Mouse (Mus musculus) layer of hippocampus, adult 2 months (tissue): Measurements from ENCODE around the gene Uhrf1. TPM values are rescaled to one million over a fixed set of nuclear protein-coding genes. Genes with fewer than 3 reads are reported as not detected.

ENCODE experiments used
- DNase-seq, 2 experiments: peaks; one replicate each; pipeline ENCODE4 v3.0.0; 2022; ENCODE audit warnings: low spot score in 2 of 2
- H3K27ac ChIP-seq: fragments of 200-600 bp; 2 replicates; pipeline ENCODE4 v1.8.1; 2022
- H3K4me3 ChIP-seq: fragments of 200-600 bp; 2 replicates; pipeline ENCODE4 v1.8.1; 2022; ENCODE audit warnings: mild to moderate bottlenecking
- CTCF ChIP-seq: fragments of 200-600 bp; conservative IDR thresholded peaks from 2 replicates; pipeline ENCODE4 v1.8.1; 2022; ENCODE audit warnings: antibody characterized with exemption, mild to moderate bottlenecking, moderate library complexity
- total RNA-seq, 2 experiments: library from RNA; stranded (reverse); gene quantifications; 2 replicates each; pipeline ENCODE4 v1.2.3; 2021

The Uhrf1 gene
- total RNA-seq, 2 experiments from 2014 or later: 1.7 to 2.1 TPM

GRCm38 (mm10) chr17:56343466-56343865, 40.3 kb downstream of the Uhrf1 start:
- no peak overlapping the region for H3K4me3 ChIP-seq
- DNase-seq: no peak
- H3K27ac ChIP-seq: no peak overlapping the region
- no peak for TF ChIP-seq CTCF

- Histone ChIP-seq H3K4me3 (no peak overlapping the region), H3K27ac (no peak overlapping the region)
- DNase-seq: no peak
- no peak for TF ChIP-seq CTCF
Observed at GRCm38 (mm10) chr17:56345364-56345763, 42.2 kb downstream of the Uhrf1 start.

GRCm38 (mm10) chr17:56348128-56348527, 45.0 kb downstream of the Uhrf1 start:
- Histone ChIP-seq H3K4me3 (no peak overlapping the region), H3K27ac (no peak overlapping the region)
- DNase-seq: no peak
- no peak for TF ChIP-seq CTCF

DNA sequence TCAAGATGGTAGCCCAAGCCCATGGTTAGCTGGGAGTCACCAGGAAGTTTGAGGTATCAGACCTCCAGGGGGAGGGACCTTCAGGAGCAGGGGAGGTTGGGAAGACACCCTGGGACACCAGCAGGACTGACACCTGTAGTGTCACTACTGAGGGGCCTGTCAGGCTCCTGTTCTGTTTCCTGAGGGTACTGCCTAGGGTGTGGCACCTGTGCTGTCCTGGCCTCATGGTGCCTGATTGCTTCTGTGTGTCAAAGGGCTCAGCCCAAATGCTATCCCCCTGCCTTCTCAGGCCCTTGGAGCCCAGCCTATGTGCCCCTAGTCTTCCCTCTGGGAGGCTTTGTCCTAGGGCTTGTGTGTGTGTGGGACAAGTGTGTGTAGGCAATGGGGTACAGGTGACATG, 45.5 kb downstream of the Uhrf1 start:
- no peak overlapping the region for H3K27ac ChIP-seq
- no peak for TF ChIP-seq CTCF
- no peak for DNase-seq
- H3K4me3 ChIP-seq: no peak overlapping the region

DNA sequence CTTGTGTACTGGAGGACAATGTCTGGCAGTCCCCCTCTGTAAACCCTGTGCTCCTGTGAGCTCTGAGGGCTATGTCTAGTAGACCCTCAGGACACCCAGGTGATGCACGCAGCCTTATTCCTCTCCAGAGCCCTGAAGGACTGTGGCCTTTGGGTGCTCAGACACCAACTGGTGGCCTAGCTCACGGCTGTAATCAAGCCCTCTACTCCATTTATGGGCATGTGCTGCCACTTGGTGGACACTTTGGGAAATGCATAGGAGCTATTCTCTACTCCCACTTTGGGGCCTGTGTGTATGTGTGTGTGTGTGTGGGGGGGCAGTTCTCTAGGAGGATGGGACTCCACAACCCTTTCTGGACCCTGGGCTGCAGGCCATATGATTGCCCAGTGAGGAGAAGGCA, 47.6 kb downstream of the Uhrf1 start:
- DNase-seq: peak; percentile 56 to 87
- H3K4me3 ChIP-seq: no peak overlapping the region
- H3K27ac ChIP-seq: no peak overlapping the region
- TF ChIP-seq CTCF: peak; percentile 91

DNA sequence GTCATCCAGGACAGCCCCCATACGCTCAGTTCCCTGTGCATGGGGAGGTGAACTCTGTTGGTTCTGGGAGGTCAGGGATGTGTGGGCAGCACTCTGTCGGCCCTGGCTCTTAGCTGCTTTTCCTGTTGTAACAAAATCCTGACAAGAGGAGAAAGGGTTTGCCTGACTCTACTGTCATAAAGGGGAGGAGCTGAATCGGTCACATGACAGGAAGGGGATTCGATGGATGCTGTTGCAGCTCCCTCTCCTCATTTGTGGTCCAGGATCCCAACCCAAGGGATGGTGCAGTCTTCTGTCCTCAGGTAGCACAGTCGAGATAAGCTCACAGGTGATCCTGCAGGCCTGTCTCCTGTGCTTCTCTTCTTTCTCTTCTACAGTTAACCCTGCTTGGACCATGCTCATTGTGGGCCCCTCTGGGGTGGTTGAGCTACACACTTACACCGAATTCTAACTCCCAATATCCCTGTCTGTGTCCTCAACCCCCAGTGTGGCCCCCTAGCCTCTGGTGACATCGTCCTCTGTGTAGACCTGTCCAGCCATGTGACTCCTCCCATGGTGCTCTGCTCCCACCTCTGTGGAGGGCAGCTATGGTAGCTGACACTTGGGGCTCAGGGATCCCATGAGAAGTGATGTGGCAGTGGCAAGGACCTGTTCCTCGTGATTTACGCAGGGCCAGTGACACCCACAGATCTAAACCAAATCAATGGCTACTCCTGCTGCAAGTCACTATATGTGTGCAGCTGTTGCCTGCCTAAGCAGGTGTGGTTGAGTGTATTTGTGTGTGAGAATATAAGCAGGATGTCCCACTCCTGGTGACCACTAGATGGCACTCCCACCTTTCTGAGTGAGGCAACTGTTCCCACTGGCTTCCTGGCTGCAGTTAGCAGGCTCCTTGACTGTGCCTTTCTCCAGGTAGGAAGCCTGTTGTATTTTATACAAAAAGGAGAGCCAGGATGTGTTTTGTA, 54.1 kb downstream of the Uhrf1 start:
- 0 out of 2 replicates have a peak overlapping the region, but pooled peaks have one; percentile 39 for H3K27ac ChIP-seq
- DNase-seq: peak; percentile 74 to 76
- TF ChIP-seq CTCF: peak; percentile 95
- no peak overlapping the region for H3K4me3 ChIP-seq

DNA sequence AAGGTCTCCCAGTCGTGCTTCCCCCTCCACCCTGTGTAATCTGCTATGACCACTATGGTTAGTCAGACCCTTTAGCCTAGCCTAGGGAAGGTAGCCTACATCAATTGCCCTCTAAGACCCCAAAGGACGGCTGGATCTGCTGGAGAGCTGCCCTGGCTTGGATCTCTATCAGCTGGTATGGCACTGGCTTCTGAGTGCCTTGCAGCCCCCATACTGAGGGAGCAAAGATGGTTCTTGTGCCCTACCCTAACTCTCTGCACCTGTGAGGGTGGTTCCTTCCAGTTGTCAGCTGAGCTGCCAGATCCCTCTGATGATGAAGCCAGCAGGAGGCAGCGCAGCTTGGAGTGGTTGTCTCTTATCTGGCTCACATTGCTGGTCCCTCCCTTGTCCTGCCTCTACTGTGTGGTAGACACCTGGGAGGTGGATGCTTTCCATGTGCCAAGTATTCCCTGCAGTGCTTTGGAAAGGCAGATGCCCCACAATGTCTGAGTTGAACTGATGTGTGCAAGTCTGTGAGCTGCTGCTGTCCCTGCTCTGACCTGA, 56.1 kb downstream of the Uhrf1 start:
- Histone ChIP-seq H3K27ac (peak overlapping the region; percentile 92), H3K4me3 (no peak overlapping the region)
- no peak; the same call in 1 of the 2 replicates for TF ChIP-seq CTCF
- no peak for DNase-seq

GRCm38 (mm10) chr17:56359864-56360263, 56.7 kb downstream of the Uhrf1 start:
- peak overlapping the region; percentile 92 for H3K27ac ChIP-seq
- TF ChIP-seq CTCF: no peak
- no peak overlapping the region for H3K4me3 ChIP-seq
- no peak for DNase-seq

GRCm38 (mm10) chr17:56360451-56360850, 57.3 kb downstream of the Uhrf1 start:
- no peak for DNase-seq
- Histone ChIP-seq H3K4me3 (no peak overlapping the region), H3K27ac (peak overlapping the region; percentile 92)
- no peak for TF ChIP-seq CTCF

- H3K27ac ChIP-seq: peak overlapping the region; percentile 92
- H3K4me3 ChIP-seq: no peak overlapping the region
- peak in 1 of 2 experiments; percentile 55 for DNase-seq
- no peak for TF ChIP-seq CTCF
Observed at GRCm38 (mm10) chr17:56361542-56361941, 58.4 kb downstream of the Uhrf1 start.

DNA sequence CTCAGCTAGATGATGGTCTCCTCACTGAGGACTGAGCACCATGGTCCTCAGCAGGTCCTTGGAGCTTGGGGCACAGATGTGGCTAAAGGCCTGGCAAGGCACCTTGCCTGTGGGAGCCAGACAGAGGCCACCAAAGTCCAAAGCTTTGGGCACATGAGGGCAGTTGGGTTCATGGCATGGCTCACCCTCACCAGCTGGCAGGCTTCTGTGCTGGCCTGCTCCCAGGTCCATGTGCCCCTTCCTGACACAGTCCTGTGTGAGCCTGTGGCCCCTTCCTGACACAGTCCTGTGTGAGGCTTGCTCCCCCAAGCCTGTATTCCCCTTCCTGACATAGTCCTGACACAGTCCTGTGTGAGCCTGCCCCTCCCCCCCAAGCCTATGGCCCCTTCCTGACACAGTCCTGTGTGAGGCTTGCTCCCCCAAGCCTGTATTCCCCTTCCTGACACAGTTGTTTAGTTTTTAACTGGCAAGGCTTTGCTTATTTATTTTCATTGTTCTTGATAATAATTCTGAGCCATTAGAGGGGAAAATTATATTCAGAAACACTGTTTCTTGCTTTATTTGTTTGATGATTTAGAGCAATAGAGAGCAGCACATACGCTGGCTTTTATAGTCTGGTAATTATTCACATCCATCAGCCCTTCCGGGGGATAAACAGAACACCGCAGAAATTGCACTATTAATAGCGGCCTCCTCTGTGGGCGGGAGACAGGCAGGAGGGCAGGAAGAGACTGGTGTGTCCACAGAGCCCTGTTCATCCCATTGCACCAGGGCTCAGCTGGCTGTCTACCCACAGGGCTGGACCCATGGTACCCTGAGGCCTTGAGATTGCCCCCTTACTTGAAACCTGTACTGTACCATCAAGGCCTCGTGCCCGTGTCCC, 62.9 kb downstream of the Uhrf1 start:
- DNase-seq: no peak
- peak overlapping the region; percentile 95 for H3K27ac ChIP-seq
- no peak overlapping the region for H3K4me3 ChIP-seq
- TF ChIP-seq CTCF: no peak

GRCm38 (mm10) chr17:56368291-56368790, 65.2 kb downstream of the Uhrf1 start:
- DNase-seq: no peak
- peak overlapping the region; percentile 95 for H3K27ac ChIP-seq
- TF ChIP-seq CTCF: no peak

More at GRCm38 (mm10) chr17:56368291-56368790, 65.2 kb downstream of the Uhrf1 start:
- H3K4me3 ChIP-seq: no peak overlapping the region
